In the genomic region with DNA sequence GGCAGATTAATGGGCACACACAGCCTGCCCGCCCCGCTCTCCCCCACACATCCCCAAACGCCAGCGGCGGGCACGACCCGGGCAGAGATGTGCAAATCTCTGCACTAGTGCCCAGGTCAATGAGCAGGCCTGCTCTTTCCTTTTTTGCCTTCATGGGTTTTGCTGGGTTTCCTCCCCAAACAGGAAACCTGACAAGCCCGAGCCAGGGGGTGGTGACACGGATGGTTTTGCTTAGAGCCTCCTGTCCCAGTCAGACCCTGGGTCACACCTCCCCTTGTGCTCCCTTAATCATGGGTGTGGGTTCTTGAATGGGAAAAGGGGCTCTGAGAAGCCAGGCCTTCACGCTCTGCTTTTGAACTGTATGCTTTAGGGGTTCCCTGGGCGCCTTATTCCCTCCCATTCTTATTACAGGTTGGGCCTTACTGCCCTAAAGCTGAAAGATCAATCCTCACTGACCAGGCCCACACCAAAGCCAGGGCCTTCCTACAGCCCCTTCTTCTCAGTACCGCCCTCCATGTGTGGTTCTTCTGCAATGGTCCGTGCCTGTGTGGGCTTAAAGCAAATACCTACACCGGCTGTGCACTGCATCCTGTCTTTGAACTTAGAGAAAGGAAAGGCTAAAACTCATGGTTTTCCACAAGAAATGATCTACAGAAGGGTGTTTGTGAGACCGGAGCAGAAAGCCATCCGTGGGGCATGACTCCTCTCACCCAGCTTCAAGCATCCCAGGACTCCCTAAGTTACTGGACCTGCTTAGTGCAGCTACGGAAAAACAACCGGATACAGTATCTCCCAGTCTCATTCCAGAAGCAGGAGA, we compare ENCODE assay signal across 10 mouse cellular contexts. TPM values are rescaled to one million over a fixed set of nuclear protein-coding genes. Genes with fewer than 3 reads are reported as not detected.
A peak's percentile ranks its signal among the peaks of the same experiment; 100 is the strongest.
DNase-seq lines count a peak whose midpoint lies in the region; ATAC-seq and TF ChIP-seq lines count a peak whose summit lies in the region.
"Had no signal": no experiment of that assay in that cellular context is flagged by ENCODE, and none has a peak within 500 bp of the region (broad histone marks: within the 10 kb centered on the region; RNA-seq: fewer than 3 reads in every experiment).

No protein-coding gene starts in this region.

- no peak for DNase-seq in limb, embryonic 14.5 days (ENCODE audit: low spot score)
- no peak for DNase-seq in stomach, postnatal 0 days (ENCODE audit: low spot score)
- DNase-seq in embryo, embryonic 10.5 days (ENCODE audit: low spot score) = no peak
- DNase-seq in natural killer cell, adult 2 months (ENCODE audit: low spot score in 2 of 2) = no peak
- DNase-seq in layer of hippocampus, adult 11-12 months (ENCODE audit: low spot score) = no peak

- 0 out of 2 replicates have a peak overlapping the region, but pooled peaks have one; percentile 13 for H3K4me3 ChIP-seq in midbrain, embryonic 12.5 days
- H3K4me3 ChIP-seq in midbrain, embryonic 15.5 days = no peak overlapping the region
- H3K4me3 ChIP-seq in hindbrain, embryonic 12.5 days = peak overlapping the region; percentile 25
- H3K4me3 ChIP-seq in limb, embryonic 14.5 days (replicated peaks; ENCODE audit: low read length) = peak overlapping the region; percentile 39
- H3K4me3 ChIP-seq in stomach, postnatal 0 days (ENCODE audit: low read depth, low read length) = peak overlapping the region; percentile 42
- H3K4me3 ChIP-seq: embryonic facial prominence, embryonic 15.5 days had no signal

- H3K9me3 ChIP-seq in midbrain, embryonic 12.5 days = no peaks in the 10 kb centered on the region
- H3K9me3 ChIP-seq in midbrain, embryonic 15.5 days = no peaks in the 10 kb centered on the region
- H3K9me3 ChIP-seq in hindbrain, embryonic 12.5 days (replicated peaks) = no peaks in the 10 kb centered on the region
- H3K9me3 ChIP-seq in limb, embryonic 14.5 days (ENCODE audit: control insufficient read depth, low read length) = no peaks in the 10 kb centered on the region
- no peaks in the 10 kb centered on the region for H3K9me3 ChIP-seq in stomach, postnatal 0 days (ENCODE audit: control insufficient read depth, low read length)
- H3K9me3 ChIP-seq: embryonic facial prominence, embryonic 15.5 days had no signal

- no peaks in the 10 kb centered on the region for H3K36me3 ChIP-seq in midbrain, embryonic 12.5 days
- no peaks in the 10 kb centered on the region for H3K36me3 ChIP-seq in midbrain, embryonic 15.5 days (replicated peaks)
- no peaks in the 10 kb centered on the region for H3K36me3 ChIP-seq in hindbrain, embryonic 12.5 days
- H3K36me3 ChIP-seq in limb, embryonic 14.5 days (ENCODE audit: control insufficient read depth, insufficient read depth, low read length) = peaks cover 21% of the 10 kb centered on the region; the same call in 1 of the 2 replicates
- H3K36me3 ChIP-seq in stomach, postnatal 0 days (ENCODE audit: control insufficient read depth, insufficient read depth, low read length) = no peaks in the 10 kb centered on the region
- H3K36me3 ChIP-seq: embryonic facial prominence, embryonic 15.5 days had no signal

- no peak for TF ChIP-seq EP300 in stomach, postnatal 0 days (optimal IDR thresholded peaks at IDR 0.05)

- no peak overlapping the region for H3K9ac ChIP-seq in midbrain, embryonic 12.5 days (replicated peaks)
- H3K9ac ChIP-seq in midbrain, embryonic 15.5 days = no peak overlapping the region
- H3K9ac ChIP-seq in hindbrain, embryonic 12.5 days = no peak overlapping the region
- H3K9ac ChIP-seq in limb, embryonic 14.5 days (ENCODE audit: low read depth, low read length, severe bottlenecking) = peak overlapping the region; percentile 52
- peak overlapping the region; percentile 53 for H3K9ac ChIP-seq in stomach, postnatal 0 days (ENCODE audit: low read length)
- H3K9ac ChIP-seq: embryonic facial prominence, embryonic 15.5 days had no signal

- ATAC-seq in midbrain, embryonic 12.5 days (ENCODE audit: low FRiP score, low read depth) = no peak
- ATAC-seq in midbrain, embryonic 15.5 days (replicated peaks) = no peak
- no peak for ATAC-seq in hindbrain, embryonic 12.5 days (ENCODE audit: low FRiP score)
- no peak for ATAC-seq in limb, embryonic 14.5 days (ENCODE audit: low FRiP score, low read depth)
- no peak for ATAC-seq in stomach, postnatal 0 days (ENCODE audit: low FRiP score, low TSS enrichment)

- peaks cover 14% of the 10 kb centered on the region; the same call in 1 of the 2 replicates for H3K4me1 ChIP-seq in midbrain, embryonic 12.5 days
- H3K4me1 ChIP-seq in midbrain, embryonic 15.5 days = peaks cover 8% of the 10 kb centered on the region
- peaks cover 11% of the 10 kb centered on the region for H3K4me1 ChIP-seq in hindbrain, embryonic 12.5 days
- peaks cover 58% of the 10 kb centered on the region for H3K4me1 ChIP-seq in limb, embryonic 14.5 days (ENCODE audit: control insufficient read depth, insufficient read depth, low read length)
- no peaks in the 10 kb centered on the region for H3K4me1 ChIP-seq in stomach, postnatal 0 days (replicated peaks; ENCODE audit: control insufficient read depth, insufficient read depth)

- H3K4me2 ChIP-seq in midbrain, embryonic 12.5 days (replicated peaks) = peak overlapping the region; percentile 13; the same call in 1 of the 2 replicates
- no peak overlapping the region for H3K4me2 ChIP-seq in midbrain, embryonic 15.5 days
- peak overlapping the region; percentile 46 for H3K4me2 ChIP-seq in hindbrain, embryonic 12.5 days (replicated peaks)
- peak overlapping the region; percentile 75 for H3K4me2 ChIP-seq in limb, embryonic 14.5 days (replicated peaks; ENCODE audit: low read depth, low read length, severe bottlenecking)
- peak overlapping the region; percentile 76 for H3K4me2 ChIP-seq in stomach, postnatal 0 days (replicated peaks; ENCODE audit: low read depth)
- H3K4me2 ChIP-seq: embryonic facial prominence, embryonic 15.5 days had no signal

- TF ChIP-seq POLR2A in limb, embryonic 14.5 days (IDR thresholded peaks at IDR 0.05; ENCODE audit: borderline replicate concordance, extremely low read depth, insufficient read depth, insufficient read length) = no peak

- H3K27me3 ChIP-seq in midbrain, embryonic 12.5 days = peaks cover 98% of the 10 kb centered on the region
- H3K27me3 ChIP-seq in midbrain, embryonic 15.5 days (replicated peaks) = peaks cover 98% of the 10 kb centered on the region
- H3K27me3 ChIP-seq in hindbrain, embryonic 12.5 days = peaks cover 97% of the 10 kb centered on the region
- H3K27me3 ChIP-seq in limb, embryonic 14.5 days (ENCODE audit: control insufficient read depth, insufficient read depth, low read length) = peaks cover 26% of the 10 kb centered on the region; the same call in 1 of the 2 replicates
- peaks cover 8% of the 10 kb centered on the region; the same call in 1 of the 2 replicates for H3K27me3 ChIP-seq in stomach, postnatal 0 days (ENCODE audit: control insufficient read depth, insufficient read depth, low read length)

- H3K27ac ChIP-seq in midbrain, embryonic 12.5 days (replicated peaks) = no peak overlapping the region
- no peak overlapping the region for H3K27ac ChIP-seq in midbrain, embryonic 15.5 days
- H3K27ac ChIP-seq in hindbrain, embryonic 12.5 days = no peak overlapping the region; the same call in 1 of the 2 replicates
- no peak overlapping the region for H3K27ac ChIP-seq in limb, embryonic 14.5 days (replicated peaks; ENCODE audit: low read depth, low read length)
- H3K27ac ChIP-seq in stomach, postnatal 0 days (replicated peaks) = peak overlapping the region; percentile 78
- H3K27ac ChIP-seq: embryonic facial prominence, embryonic 15.5 days had no signal

- 5% methylated on average over 18 of the region's 18 CpGs for WGBS in midbrain, embryonic 12.5 days
- 3% methylated on average over 18 of the region's 18 CpGs for WGBS in midbrain, embryonic 15.5 days
- 3% methylated on average over 18 of the region's 18 CpGs for WGBS in hindbrain, embryonic 12.5 days
- 13% methylated on average over 18 of the region's 18 CpGs for WGBS in limb, embryonic 14.5 days
- 17% methylated on average over 18 of the region's 18 CpGs for WGBS in stomach, postnatal 0 days

- TF ChIP-seq CTCF in stomach, postnatal 0 days (IDR thresholded peaks at IDR 0.05; ENCODE audit: low read depth) = no peak

RNA-seq across cellular contexts. Expression of a gene that starts 0.6 kb away (rescaled TPM):
- not detected in 2 replicates for polyA plus RNA-seq in midbrain, embryonic 12.5 days (2016; fragmentation: Nextera tagmentation; extraction: Ambion mirVana)
- not detected in 2 replicates for polyA plus RNA-seq in midbrain, embryonic 15.5 days (2015; fragmentation: Nextera tagmentation; extraction: Ambion mirVana)
- polyA plus RNA-seq in hindbrain, embryonic 12.5 days (2016; fragmentation: Nextera tagmentation; extraction: Ambion mirVana) = 18.7 and 20.5 TPM in 2 replicates
- 3.9 and 4.3 TPM in 2 replicates for polyA plus RNA-seq in limb, embryonic 14.5 days (2012; rRNA removed)
- 0.66 and 0.94 TPM in 2 replicates for polyA plus RNA-seq in limb, embryonic 14.5 days (2014; fragmentation: Nextera tagmentation; extraction: Ambion mirVana)
- polyA plus RNA-seq in stomach, postnatal 0 days (2015; fragmentation: Nextera tagmentation; extraction: Ambion mirVana) = 0.33 and 0.80 TPM in 2 replicates
- polyA plus RNA-seq: embryonic facial prominence, embryonic 15.5 days; liver, adult 2 months had no signal

RNA-seq across cellular contexts. Expression of a gene that starts 4.1 kb away (rescaled TPM):
- polyA plus RNA-seq in midbrain, embryonic 12.5 days (2016; fragmentation: Nextera tagmentation; extraction: Ambion mirVana) = 0.09 TPM in 1 of 2 replicates, not detected in the other
- polyA plus RNA-seq in midbrain, embryonic 15.5 days (2015; fragmentation: Nextera tagmentation; extraction: Ambion mirVana) = not detected in 2 replicates
- 13.7 and 19.5 TPM in 2 replicates for polyA plus RNA-seq in hindbrain, embryonic 12.5 days (2016; fragmentation: Nextera tagmentation; extraction: Ambion mirVana)
- 12.0 and 15.9 TPM in 2 replicates for polyA plus RNA-seq in limb, embryonic 14.5 days (2012; rRNA removed)
- 2.7 and 3.4 TPM in 2 replicates for polyA plus RNA-seq in limb, embryonic 14.5 days (2014; fragmentation: Nextera tagmentation; extraction: Ambion mirVana)
- 2.8 and 2.9 TPM in 2 replicates for polyA plus RNA-seq in stomach, postnatal 0 days (2015; fragmentation: Nextera tagmentation; extraction: Ambion mirVana)

RNA-seq across cellular contexts. Expression of a gene that starts 4.1 kb away (rescaled TPM):
- polyA plus RNA-seq in midbrain, embryonic 12.5 days (2016; fragmentation: Nextera tagmentation; extraction: Ambion mirVana) = not detected in 2 replicates
- not detected in 2 replicates for polyA plus RNA-seq in midbrain, embryonic 15.5 days (2015; fragmentation: Nextera tagmentation; extraction: Ambion mirVana)
- not detected in 2 replicates for polyA plus RNA-seq in hindbrain, embryonic 12.5 days (2016; fragmentation: Nextera tagmentation; extraction: Ambion mirVana)
- 3.2 and 4.6 TPM in 2 replicates for polyA plus RNA-seq in limb, embryonic 14.5 days (2012; rRNA removed)
- 1.1 TPM in 1 of 2 replicates, not detected in the other for polyA plus RNA-seq in limb, embryonic 14.5 days (2014; fragmentation: Nextera tagmentation; extraction: Ambion mirVana)
- polyA plus RNA-seq in stomach, postnatal 0 days (2015; fragmentation: Nextera tagmentation; extraction: Ambion mirVana) = 0.21 TPM in 1 of 2 replicates, not detected in the other
- polyA plus RNA-seq: embryonic facial prominence, embryonic 15.5 days; liver, adult 2 months had no signal

RNA-seq across cellular contexts. Expression of a gene that starts 4.7 kb away (rescaled TPM):
- not detected in 2 replicates for polyA plus RNA-seq in midbrain, embryonic 12.5 days (2016; fragmentation: Nextera tagmentation; extraction: Ambion mirVana)
- polyA plus RNA-seq in midbrain, embryonic 15.5 days (2015; fragmentation: Nextera tagmentation; extraction: Ambion mirVana) = 0.64 TPM in 1 of 2 replicates, not detected in the other
- 53.4 and 82.9 TPM in 2 replicates for polyA plus RNA-seq in hindbrain, embryonic 12.5 days (2016; fragmentation: Nextera tagmentation; extraction: Ambion mirVana)
- polyA plus RNA-seq in limb, embryonic 14.5 days (2012; rRNA removed) = 11.0 and 12.3 TPM in 2 replicates
- polyA plus RNA-seq in limb, embryonic 14.5 days (2014; fragmentation: Nextera tagmentation; extraction: Ambion mirVana) = 3.4 and 3.8 TPM in 2 replicates
- 8.4 and 8.9 TPM in 2 replicates for polyA plus RNA-seq in stomach, postnatal 0 days (2015; fragmentation: Nextera tagmentation; extraction: Ambion mirVana)

RNA-seq across cellular contexts. Expression of a gene that starts 12.6 kb away (rescaled TPM):
- polyA plus RNA-seq in midbrain, embryonic 12.5 days (2016; fragmentation: Nextera tagmentation; extraction: Ambion mirVana) = not detected in 2 replicates
- not detected in 2 replicates for polyA plus RNA-seq in midbrain, embryonic 15.5 days (2015; fragmentation: Nextera tagmentation; extraction: Ambion mirVana)
- polyA plus RNA-seq in hindbrain, embryonic 12.5 days (2016; fragmentation: Nextera tagmentation; extraction: Ambion mirVana) = 0.79 and 1.0 TPM in 2 replicates
- 15.8 and 17.0 TPM in 2 replicates for polyA plus RNA-seq in limb, embryonic 14.5 days (2012; rRNA removed)
- 8.9 and 10.1 TPM in 2 replicates for polyA plus RNA-seq in limb, embryonic 14.5 days (2014; fragmentation: Nextera tagmentation; extraction: Ambion mirVana)
- 8.1 and 8.5 TPM in 2 replicates for polyA plus RNA-seq in stomach, postnatal 0 days (2015; fragmentation: Nextera tagmentation; extraction: Ambion mirVana)
- polyA plus RNA-seq: embryonic facial prominence, embryonic 15.5 days had no signal

Comparison
In these comparisons a context has a peak if more than half of its experiments do, and no peak if none do; other contexts are left out.
1. H3K9ac ChIP-seq: peak in limb, embryonic 14.5 days (single experiment) and stomach, postnatal 0 days (single experiment); none in midbrain, embryonic 12.5 days (single experiment), midbrain, embryonic 15.5 days (single experiment) and hindbrain, embryonic 12.5 days (single experiment).